Mouse (Mus musculus) embryonic stem cell, embryonic (primary cell): Measurements from ENCODE around the gene Ang6.
"Not testable (repeated sequence)": the region's sequence is repeated elsewhere in the genome, so short reads cannot be mapped to it uniquely, and the experiment has no call there.

Source experiments
- CTCF ChIA-PET, 4 experiments: fragments of 300-600 bp in 2 of 4; fragments of 350-600 bp in 2 of 4; sonication (Branson Sonifier 250); formaldehyde crosslinking; loops; one replicate each; lab custom pipeline; 2022; ENCODE audit warnings: inconsistent platforms in 2 of 4; lab: Charles Lee
- POLR2A ChIA-PET, 4 experiments: fragments of 300-600 bp in 2 of 4; fragments of 350-600 bp in 2 of 4; sonication (Branson Sonifier 250); formaldehyde crosslinking; loops; one replicate each; lab custom pipeline; 2022; ENCODE audit warnings: antibody characterized with exemption in 4 of 4, inconsistent platforms in 1 of 4; lab: Charles Lee

Ang6 gene

DNA sequence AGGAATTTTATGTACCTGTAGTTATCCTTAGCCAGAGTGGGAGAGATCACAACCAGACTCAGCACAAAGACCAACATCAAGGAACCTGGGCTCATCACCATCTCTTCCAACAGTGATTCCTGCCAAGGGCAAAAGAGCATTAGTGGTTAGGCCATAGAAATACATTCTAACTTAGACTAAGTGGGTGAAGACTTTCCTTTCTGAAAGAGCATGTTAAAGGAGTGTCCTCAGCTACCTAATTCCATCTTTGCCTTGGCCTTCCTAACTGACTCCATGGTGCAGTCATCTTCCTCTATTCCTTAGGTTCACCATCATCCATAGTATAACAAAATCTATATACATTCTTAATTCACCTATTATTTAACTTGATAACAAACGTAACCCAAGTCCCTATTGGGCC lies at the start of gene Ang6:
Gene Ang6, minus strand, starts transcription at position 101 of the 400 bp plus-strand sequence.
- ChIA-PET CTCF (no interaction called here), POLR2A (no interaction called here)

DNA sequence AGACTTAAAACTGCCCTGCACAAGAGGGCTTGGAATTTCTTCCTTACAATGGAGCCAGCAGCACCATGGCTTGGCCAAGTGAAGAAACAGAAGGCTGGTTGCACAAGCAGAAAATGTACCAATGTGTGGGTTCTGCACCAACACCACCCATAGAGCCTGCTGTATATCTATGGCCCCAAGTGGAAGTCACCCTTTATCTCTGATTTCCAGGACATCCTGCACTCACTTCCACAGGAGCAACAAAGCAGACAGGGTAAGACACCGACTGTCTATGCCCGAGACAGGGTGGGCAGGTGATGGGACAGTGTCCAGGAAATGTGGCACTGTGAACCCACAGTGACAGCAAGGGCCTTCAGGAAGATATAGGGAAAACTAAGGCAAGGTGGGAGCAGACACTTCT lies 44.5 kb upstream of the Ang6 start:
- CTCF ChIA-PET, POLR2A ChIA-PET: not testable (repeated sequence)

DNA sequence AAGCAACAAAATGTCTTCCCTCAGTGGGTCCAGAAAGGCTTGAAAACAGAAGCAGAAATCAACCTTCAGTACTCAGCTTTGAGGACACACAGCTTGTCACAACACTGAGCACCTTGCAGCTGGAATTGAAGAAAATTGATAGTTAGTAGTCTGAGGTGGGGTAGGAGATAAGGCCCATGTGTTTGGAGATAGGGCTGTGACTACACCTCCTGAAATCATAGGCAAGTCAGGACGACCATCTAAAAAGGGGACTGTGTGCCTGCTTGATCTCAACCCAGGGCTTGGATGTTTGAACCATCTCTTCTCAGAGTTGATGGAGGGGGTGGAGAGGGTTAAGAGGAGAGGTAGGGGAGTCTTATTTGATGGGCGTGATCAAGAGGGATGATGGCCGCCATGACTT lies 29.8 kb upstream of the Ang6 start:
- POLR2A ChIA-PET, result not testable (repeated sequence)

GRCm38 (mm10) chr14:44009686-44010085 lies 7.6 kb upstream of the Ang6 start:
- POLR2A ChIA-PET, CTCF ChIA-PET: not testable (repeated sequence)

More for the DNA sequence above, 29.8 kb upstream of the Ang6 start:
- CTCF ChIA-PET, result not testable (repeated sequence)

- CTCF ChIA-PET, POLR2A ChIA-PET: not testable (repeated sequence)
Measured at GRCm38 (mm10) chr14:44008021-44008420, 6.0 kb upstream of the Ang6 start.

DNA sequence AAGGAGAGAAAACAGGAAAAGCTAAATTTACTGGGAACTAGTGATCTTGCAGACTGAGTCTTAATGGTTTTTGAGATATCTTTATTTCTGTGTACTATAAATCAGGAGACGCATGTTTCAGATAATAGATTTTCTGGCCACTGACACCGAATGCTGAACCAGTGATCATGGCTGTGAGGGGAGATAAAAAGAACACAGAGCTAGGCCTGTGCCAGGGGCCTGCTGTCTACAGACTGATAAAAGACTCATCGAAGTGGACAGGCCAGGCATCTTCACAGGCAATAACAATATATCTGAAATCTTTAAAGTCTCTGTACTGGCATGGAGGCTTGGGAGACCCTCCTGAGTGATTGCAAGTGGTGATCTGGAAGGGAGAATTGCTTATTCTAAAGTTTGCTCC lies 469 bp downstream of the Ang6 start:
- CTCF ChIA-PET, result no interaction called here

GRCm38 (mm10) chr14:43998455-43999000 lies 3.5 kb downstream of the Ang6 start:
- POLR2A ChIA-PET, result not testable (repeated sequence)
- CTCF ChIA-PET, result interaction anchor here in 1 of 4 experiments (2.1 kb wide), 1 partner anchor 11 kb away, joined by 4 read pairs; no protein-coding TSS in a partner anchor

More for the DNA sequence above, 469 bp downstream of the Ang6 start:
- POLR2A ChIA-PET, result no interaction called here

GRCm38 (mm10) chr14:43987404-43987803 lies 14.7 kb downstream of the Ang6 start:
- CTCF ChIA-PET, result interaction anchor here in 1 of 4 experiments (1.4 kb wide), 1 partner anchor 11 kb away, joined by 4 read pairs; no protein-coding TSS in a partner anchor
- POLR2A ChIA-PET, result not testable (repeated sequence)

GRCm38 (mm10) chr14:43986147-43986546 lies 15.9 kb downstream of the Ang6 start:
- ChIA-PET POLR2A (no interaction called here), CTCF (interaction anchor here in 1 of 4 experiments (0.6 kb wide), 1 partner anchor 12 kb away, joined by 3 read pairs; no protein-coding TSS in a partner anchor)

GRCm38 (mm10) chr14:43983897-43984296 lies 18.2 kb downstream of the Ang6 start:
- ChIA-PET POLR2A (no interaction called here), CTCF (interaction anchor here in 3 of 4 experiments (0.6 to 1.4 kb wide), 6 partner anchors 9 to 1140 kb away, joined by 3 to 6 read pairs (median 4); partner anchors contain the start of gene Gm8113 (in 2 of the 3))

DNA sequence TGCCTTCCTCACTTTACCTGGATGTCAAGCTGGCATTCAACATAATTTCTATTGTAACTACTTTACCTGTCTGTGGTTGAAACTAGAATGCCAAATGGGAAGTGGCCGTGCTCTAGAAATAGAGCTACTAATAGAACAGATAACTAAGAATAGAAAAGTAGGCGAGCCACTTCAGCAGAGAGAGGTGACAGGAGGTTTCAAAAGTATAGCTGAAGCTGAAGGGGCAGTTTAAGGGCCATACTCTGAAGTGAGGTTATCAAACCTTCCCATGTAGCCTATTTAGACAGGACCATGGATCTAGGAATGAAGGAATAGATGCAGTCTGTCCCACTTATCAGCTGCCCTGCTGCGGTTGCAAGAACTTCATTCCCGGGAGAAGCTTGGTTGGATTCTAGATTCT lies 18.6 kb downstream of the Ang6 start:
- CTCF ChIA-PET, result interaction anchor here in 2 of 4 experiments (0.7 to 1.4 kb wide), 5 partner anchors 10 to 59 kb away, joined by 3 to 6 read pairs (median 3); partner anchors contain the start of gene Gm8113 (in 2 of the 2)
- POLR2A ChIA-PET, result no interaction called here

GRCm38 (mm10) chr14:43956769-43957168 lies 45.3 kb downstream of the Ang6 start, which contains the start of gene Ang5:
TSS of gene Ang5 (plus strand) at chr14:43957069.
- CTCF ChIA-PET, POLR2A ChIA-PET: not testable (repeated sequence)

DNA sequence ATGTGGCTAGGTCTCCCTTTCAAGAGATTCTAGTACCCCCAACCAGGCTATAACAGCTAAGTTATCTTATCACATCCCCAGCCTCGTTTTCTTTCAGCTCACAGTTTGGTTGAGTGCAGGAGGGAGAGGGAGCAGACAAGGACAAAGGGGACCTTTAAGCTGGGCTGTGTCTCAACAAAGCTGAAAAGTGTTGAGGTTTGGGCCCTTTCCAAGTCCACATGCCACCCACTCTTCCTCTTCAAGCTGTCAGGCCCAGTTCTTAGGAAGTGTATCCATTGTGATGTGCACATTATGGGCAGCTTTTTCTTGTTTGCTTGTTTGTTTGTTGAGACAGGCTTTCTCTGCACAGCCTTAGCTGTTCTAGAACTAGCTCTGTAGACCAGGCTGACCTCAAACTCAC lies 47.0 kb downstream of the Ang6 start:
- CTCF ChIA-PET, POLR2A ChIA-PET: not testable (repeated sequence)

DNA sequence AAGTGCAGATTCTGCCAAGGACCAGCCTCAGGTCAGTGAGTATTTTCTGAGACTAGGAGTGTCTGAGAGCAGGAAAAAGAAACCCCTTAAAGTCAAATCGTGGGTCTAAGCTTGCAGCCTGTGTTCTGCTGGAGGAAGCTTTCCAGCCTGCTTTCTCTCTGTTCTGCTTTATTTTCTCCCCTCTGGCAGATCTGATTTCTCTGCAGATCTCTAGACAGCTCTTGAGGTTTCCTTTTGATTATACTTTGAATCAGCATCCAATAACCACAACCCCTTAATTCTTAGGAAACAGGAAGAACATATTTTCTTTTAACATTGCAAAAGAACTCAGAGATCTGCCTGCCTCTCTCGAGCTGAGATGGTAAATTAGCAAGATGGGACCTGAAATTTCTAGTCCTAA lies 48.7 kb downstream of the Ang6 start:
- CTCF ChIA-PET, POLR2A ChIA-PET: not testable (repeated sequence)
